Comparison of ENCODE assay signal across 9 mouse cellular contexts in genomic region chrX:136107942-136108341, GRCm38 (mm10). TPM values are rescaled to one million over a fixed set of nuclear protein-coding genes. Genes with fewer than 3 reads are reported as not detected.
DNase-seq lines count a peak whose midpoint lies in the region; ATAC-seq and TF ChIP-seq lines count a peak whose summit lies in the region.
"Had no signal": no experiment of that assay in that cellular context is flagged by ENCODE, and none has a peak within 500 bp of the region (broad histone marks: within the 10 kb centered on the region; RNA-seq: fewer than 3 reads in every experiment).

No protein-coding gene starts in this region.

- H3K4me1 ChIP-seq in heart, embryonic 12.5 days (replicated peaks) = no peaks in the 10 kb centered on the region
- H3K4me1 ChIP-seq in heart, embryonic 10.5 days = no peaks in the 10 kb centered on the region
- H3K4me1 ChIP-seq in ES-E14 (ENCODE audit: control insufficient read depth in 2 of 2, insufficient read depth in 2 of 2, low read length in 2 of 2, poor library complexity in 1 of 2) = no peaks in the 10 kb centered on the region
- H3K4me1 ChIP-seq in neural tube, embryonic 15.5 days = no peaks in the 10 kb centered on the region

- no peak for ATAC-seq in heart, embryonic 12.5 days (ENCODE audit: insufficient number of reproducible peaks, low FRiP score)
- peak; percentile 59; the same call in 1 of the 2 replicates for ATAC-seq in neural tube, embryonic 15.5 days (ENCODE audit: low FRiP score)
- ATAC-seq in inflammation-experienced regulatory T-cells, adult 6 months = no peak

- no peak overlapping the region for H3K27ac ChIP-seq in heart, embryonic 12.5 days (ENCODE audit: poor library complexity, severe bottlenecking)
- H3K27ac ChIP-seq in heart, embryonic 10.5 days = no peak overlapping the region
- H3K27ac ChIP-seq in ES-E14 (ENCODE audit: insufficient read depth, low read depth, low read length, poor library complexity, severe bottlenecking) = no peak overlapping the region
- no peak overlapping the region for H3K27ac ChIP-seq in neural tube, embryonic 15.5 days (replicated peaks)

- in situ Hi-C loops in ES-E14 (cut with MboI; ENCODE audit: low sequenced_read_pairs in 2 of 2, unreplicated experiment in 2 of 2) = no loop called here

- 45% methylated on average over 6 of the region's 6 CpGs for WGBS in heart, embryonic 12.5 days
- WGBS in heart, embryonic 10.5 days = 47% methylated on average over 6 of the region's 6 CpGs
- WGBS in neural tube, embryonic 15.5 days = 46% methylated on average over 6 of the region's 6 CpGs

- H3K9me3 ChIP-seq in heart, embryonic 12.5 days (replicated peaks) = no peaks in the 10 kb centered on the region
- H3K9me3 ChIP-seq in heart, embryonic 10.5 days = no peaks in the 10 kb centered on the region
- no peaks in the 10 kb centered on the region for H3K9me3 ChIP-seq in ES-E14 (ENCODE audit: control insufficient read depth, insufficient read depth, low read depth, low read length)
- no peaks in the 10 kb centered on the region for H3K9me3 ChIP-seq in neural tube, embryonic 15.5 days (replicated peaks)

- no peak overlapping the region for H3K9ac ChIP-seq in heart, embryonic 12.5 days
- H3K9ac ChIP-seq in ES-E14 (ENCODE audit: insufficient read depth, low read depth, low read length, poor library complexity, severe bottlenecking) = no peak overlapping the region
- no peak overlapping the region for H3K9ac ChIP-seq in neural tube, embryonic 15.5 days (replicated peaks)

- H3K4me3 ChIP-seq in heart, embryonic 12.5 days = no peak overlapping the region
- no peak overlapping the region for H3K4me3 ChIP-seq in heart, embryonic 10.5 days
- no peak overlapping the region for H3K4me3 ChIP-seq in ES-E14 (ENCODE audit: insufficient read depth in 1 of 2, low read depth in 1 of 2, low read length in 2 of 2, poor library complexity in 1 of 2, severe bottlenecking in 1 of 2)
- no peak overlapping the region for H3K4me3 ChIP-seq in neural tube, embryonic 15.5 days (replicated peaks)

- H3K4me2 ChIP-seq in heart, embryonic 12.5 days = peak overlapping the region; percentile 29; the same call in 1 of the 2 replicates
- H3K4me2 ChIP-seq in neural tube, embryonic 15.5 days = no peak overlapping the region

- intact Hi-C loops in left cerebral cortex, postnatal 14 days (cut with DNase I) = loop anchor here (1.0 to 5.0 kb wide), 2 partner anchors 41 to 61 kb away; partner anchors contain the start of gene Bex2

- DNase-seq in heart, embryonic 10.5 days (ENCODE audit: low spot score) = no peak
- peak; percentile 31 for DNase-seq in ES-E14 (ENCODE audit: low read depth, low spot score)
- DNase-seq in cerebellum, postnatal 25 days = peak; percentile 59 to 78
- DNase-seq in heart, postnatal 4 days = peak; percentile 47
- DNase-seq in left cerebral cortex, postnatal 14 days (ENCODE audit: low spot score in 2 of 2) = peak; percentile 66 to 73

- H3K27me3 ChIP-seq in heart, embryonic 12.5 days (replicated peaks) = 0 out of 2 replicates have a peak, but pooled peaks cover 12% of the 10 kb centered on the region
- peaks cover 5% of the 10 kb centered on the region; the same call in 1 of the 2 replicates for H3K27me3 ChIP-seq in heart, embryonic 10.5 days (ENCODE audit: insufficient read depth, poor library complexity, severe bottlenecking)
- peaks cover 10% of the 10 kb centered on the region for H3K27me3 ChIP-seq in neural tube, embryonic 15.5 days (replicated peaks)

- H3K36me3 ChIP-seq in heart, embryonic 12.5 days = no peaks in the 10 kb centered on the region
- H3K36me3 ChIP-seq in heart, embryonic 10.5 days = no peaks in the 10 kb centered on the region
- H3K36me3 ChIP-seq in ES-E14 (ENCODE audit: control insufficient read depth, insufficient read depth, low read length, poor library complexity, severe bottlenecking) = no peaks in the 10 kb centered on the region
- no peaks in the 10 kb centered on the region for H3K36me3 ChIP-seq in neural tube, embryonic 15.5 days

TF ChIP-seq in ES-E14, 5 proteins besides CTCF, POLR2A, EP300 and RAD21:
- TF ChIP-seq HCFC1 (IDR thresholded peaks at IDR 0.05; ENCODE audit: borderline replicate concordance, insufficient read depth, low read length) (no peak), MAFK (IDR thresholded peaks at IDR 0.05; ENCODE audit: insufficient read depth, low read depth, low read length) (no peak), ZNF384 (IDR thresholded peaks at IDR 0.05; ENCODE audit: low read depth, low read length) (no peak), ZC3H11A (IDR thresholded peaks at IDR 0.05; ENCODE audit: borderline replicate concordance, low read depth, low read length) (no peak), CHD2 (IDR thresholded peaks at IDR 0.05; ENCODE audit: low read depth, low read length) (no peak)

RNA-seq across cellular contexts. Expression of gene Nxf3, which starts 22.9 kb away (rescaled TPM):
- 0.68 and 0.78 TPM in 2 replicates for polyA plus RNA-seq in heart, embryonic 12.5 days (2016; fragmentation: Nextera tagmentation; extraction: Ambion mirVana)
- polyA plus RNA-seq in heart, embryonic 10.5 days (2016; fragmentation: Nextera tagmentation; extraction: Ambion mirVana) = 0.39 and 0.43 TPM in 2 replicates
- total RNA-seq in ES-E14 (2012; rRNA removed) = 3.0 and 6.6 TPM in 2 replicates
- total RNA-seq in heart, postnatal 4 days (2021) = not detected
- total RNA-seq in left cerebral cortex, postnatal 14 days (2021) = not detected
- not detected in 2 replicates for polyA plus RNA-seq in neural tube, embryonic 15.5 days (2015; fragmentation: Nextera tagmentation; extraction: Ambion mirVana)
- polyA plus RNA-seq in inflammation-experienced regulatory T-cells, adult 6 months (2017; shearing (Covaris generic)) = not detected
- polyA plus RNA-seq: small intestine, adult 2 months had no signal

RNA-seq across cellular contexts. Expression of gene Bex4, which starts 30.9 kb away (rescaled TPM):
- 216 and 218 TPM in 2 replicates for polyA plus RNA-seq in heart, embryonic 12.5 days (2016; fragmentation: Nextera tagmentation; extraction: Ambion mirVana)
- 183 and 228 TPM in 2 replicates for polyA plus RNA-seq in heart, embryonic 10.5 days (2016; fragmentation: Nextera tagmentation; extraction: Ambion mirVana)
- 49.2 and 68.7 TPM in 2 replicates for total RNA-seq in ES-E14 (2012; rRNA removed)
- 10 to 100 TPM; 47.1 to 56.8 TPM for total RNA-seq in heart, postnatal 4 days (2021)
- total RNA-seq in left cerebral cortex, postnatal 14 days (2021) = 10 to 100 TPM; 19.9 to 29.8 TPM
- polyA plus RNA-seq in neural tube, embryonic 15.5 days (2015; fragmentation: Nextera tagmentation; extraction: Ambion mirVana) = 127 and 144 TPM in 2 replicates
- polyA plus RNA-seq in inflammation-experienced regulatory T-cells, adult 6 months (2017; shearing (Covaris generic)) = not detected

RNA-seq across cellular contexts. Expression of gene Bex2, which starts 39.9 kb away (rescaled TPM):
- polyA plus RNA-seq in heart, embryonic 12.5 days (2016; fragmentation: Nextera tagmentation; extraction: Ambion mirVana) = 44.0 and 50.0 TPM in 2 replicates
- 83.6 and 197 TPM in 2 replicates for polyA plus RNA-seq in heart, embryonic 10.5 days (2016; fragmentation: Nextera tagmentation; extraction: Ambion mirVana)
- 43.2 and 54.1 TPM in 2 replicates for total RNA-seq in ES-E14 (2012; rRNA removed)
- total RNA-seq in heart, postnatal 4 days (2021) = 1 to 10 TPM; 1.9 to 9.6 TPM
- total RNA-seq in left cerebral cortex, postnatal 14 days (2021) = 100 to 1,000 TPM; 410 to 431 TPM
- 664 and 773 TPM in 2 replicates for polyA plus RNA-seq in neural tube, embryonic 15.5 days (2015; fragmentation: Nextera tagmentation; extraction: Ambion mirVana)
- 1 to 10 TPM in 1 of 3 experiments, under 1 TPM in 2; 0.55 to 1.2 (median 0.98) TPM for polyA plus RNA-seq in inflammation-experienced regulatory T-cells, adult 6 months (2017; shearing (Covaris generic))

Comparison
In these comparisons a context has a peak if more than half of its experiments do, and no peak if none do; other contexts are left out.
1. RNA of gene Bex4, which starts 30.9 kb away (polyA plus RNA-seq): 183 to 228 TPM in heart, embryonic 10.5 days, 216 to 218 TPM in heart, embryonic 12.5 days and 127 to 144 TPM in neural tube, embryonic 15.5 days; not detected in inflammation-experienced regulatory T-cells, adult 6 months; every median in the first group is over 100 times any median in the second.
2. RNA of gene Bex2, which starts 39.9 kb away (polyA plus RNA-seq): 664 to 773 TPM in neural tube, embryonic 15.5 days, 83.6 to 197 TPM in heart, embryonic 10.5 days and 44.0 to 50.0 TPM in heart, embryonic 12.5 days; 0.55 to 1.2 TPM in inflammation-experienced regulatory T-cells, adult 6 months; every median in the first group is over 10 times any median in the second.